Mouse (Mus musculus) C2C12 (cell line): ENCODE measurements at regions not wholly inside any gene's neighbourhood (a gene's known extent, or its start where the extent isn't known, plus 50 kb on each side); places are given as distances from the start of the nearest gene placed in this dataset.

Experiments used
- H3K27me3 ChIP-seq: one replicate; pipeline ENCODE4 v1.6.1; 2011; ENCODE audit not compliant: control insufficient read depth, insufficient read depth, insufficient read length
- H3K36me3 ChIP-seq: one replicate; pipeline ENCODE4 v1.6.1; 2011; ENCODE audit not compliant: control insufficient read depth, insufficient read depth
- H3K4me3 ChIP-seq: one replicate; pipeline ENCODE4 v1.5.1; 2011; ENCODE audit warnings: mild to moderate bottlenecking, control low read depth; ENCODE audit not compliant: poor library complexity, insufficient read depth, severe bottlenecking
- H3K79me2 ChIP-seq: one replicate; pipeline ENCODE4 v1.6.1; 2011; ENCODE audit not compliant: control insufficient read depth, insufficient read depth
- H3K79me3 ChIP-seq: one replicate; pipeline ENCODE4 v1.6.1; 2011; ENCODE audit warnings: low read depth, control low read depth
- H3ac ChIP-seq: one replicate; pipeline ENCODE3; 2011; ENCODE audit warnings: low read depth; ENCODE audit not compliant: control insufficient read depth, insufficient read length
- CEBPB ChIP-seq: IDR thresholded peaks from one replicate; pipeline ENCODE4 v1.6.1; 2011; ENCODE audit warnings: low read depth, mild to moderate bottlenecking, control low read depth, moderate library complexity
- CTCF ChIP-seq: IDR thresholded peaks from one replicate; pipeline ENCODE4 v1.5.1; 2011; ENCODE audit not compliant: control insufficient read depth, insufficient read depth, insufficient read length
- FOSL1 ChIP-seq: IDR thresholded peaks from one replicate; pipeline ENCODE4 v1.8.0; 2011; ENCODE audit warnings: mild to moderate bottlenecking, low read length; ENCODE audit not compliant: poor library complexity, insufficient read depth, severe bottlenecking
- MAX ChIP-seq: IDR thresholded peaks from one replicate; pipeline ENCODE4 v1.6.1; 2011; ENCODE audit warnings: mild to moderate bottlenecking, control low read depth
- MYOD1 ChIP-seq: IDR thresholded peaks from one replicate; pipeline ENCODE4 v1.6.1; 2011; ENCODE audit warnings: low read depth; ENCODE audit not compliant: control insufficient read depth, insufficient read length
- MYOG ChIP-seq: IDR thresholded peaks from one replicate; pipeline ENCODE4 v1.6.1; 2011; ENCODE audit not compliant: control insufficient read depth, insufficient read length; ENCODE audit errors: extremely low read depth
- USF1 ChIP-seq: IDR thresholded peaks from one replicate; pipeline ENCODE4 v1.6.1; 2011; ENCODE audit warnings: low read depth, mild to moderate bottlenecking, control low read depth, moderate library complexity

GRCm38 (mm10) chr6:51288306-51289066, 144.0 kb upstream of the Nfe2l3 start:
- no peaks in the 10 kb centered on the region for H3K36me3 ChIP-seq

GRCm38 (mm10) chr6:51289067-51289725, 143.3 kb upstream of the Nfe2l3 start:
- H3K79me3 ChIP-seq: no peaks in the 10 kb centered on the region
- no peak overlapping the region for H3K4me3 ChIP-seq
- no peaks in the 10 kb centered on the region for H3K36me3 ChIP-seq
- no peak for TF ChIP-seq FOSL1
- TF ChIP-seq MYOD1: no peak
- no peak for TF ChIP-seq USF1
- no peak for TF ChIP-seq MYOG
- no peak for TF ChIP-seq MAX
- TF ChIP-seq CEBPB: no peak
- no peak for TF ChIP-seq CTCF
- peaks cover 4% of the 10 kb centered on the region for H3K27me3 ChIP-seq
- no peaks in the 10 kb centered on the region for H3K79me2 ChIP-seq
- H3ac ChIP-seq: no peak overlapping the region

More at GRCm38 (mm10) chr6:51288306-51289066, 144.0 kb upstream of the Nfe2l3 start:
- H3K4me3 ChIP-seq: no peak overlapping the region
- peaks cover 4% of the 10 kb centered on the region for H3K27me3 ChIP-seq
- TF ChIP-seq MYOD1: no peak
- TF ChIP-seq MAX: no peak
- no peak for TF ChIP-seq FOSL1
- no peak for TF ChIP-seq CTCF
- no peak for TF ChIP-seq MYOG
- no peak for TF ChIP-seq CEBPB
- TF ChIP-seq USF1: no peak
- no peaks in the 10 kb centered on the region for H3K79me2 ChIP-seq
- no peak overlapping the region for H3ac ChIP-seq
- H3K79me3 ChIP-seq: no peaks in the 10 kb centered on the region

GRCm38 (mm10) chr6:51300694-51301417, 131.6 kb upstream of the Nfe2l3 start:
- H3K36me3 ChIP-seq: no peaks in the 10 kb centered on the region
- peaks cover 5% of the 10 kb centered on the region for H3K27me3 ChIP-seq

GRCm38 (mm10) chr6:51301831-51302230, 130.6 kb upstream of the Nfe2l3 start:
- Histone ChIP-seq H3K27me3 (peaks cover 7% of the 10 kb centered on the region), H3K36me3 (no peaks in the 10 kb centered on the region), H3K79me2 (no peaks in the 10 kb centered on the region), H3K4me3 (no peak overlapping the region), H3K79me3 (no peaks in the 10 kb centered on the region), H3ac (no peak overlapping the region)
- TF ChIP-seq FOSL1: no peak
- TF ChIP-seq MYOD1: no peak
- no peak for TF ChIP-seq CEBPB
- no peak for TF ChIP-seq CTCF
- TF ChIP-seq MAX: no peak
- no peak for TF ChIP-seq MYOG
- TF ChIP-seq USF1: no peak

More at GRCm38 (mm10) chr6:51300694-51301417, 131.6 kb upstream of the Nfe2l3 start:
- H3K79me3 ChIP-seq: no peaks in the 10 kb centered on the region
- no peak overlapping the region for H3ac ChIP-seq
- no peaks in the 10 kb centered on the region for H3K79me2 ChIP-seq
- no peak for TF ChIP-seq FOSL1
- TF ChIP-seq USF1: no peak
- TF ChIP-seq MYOD1: no peak
- no peak for TF ChIP-seq CEBPB
- no peak for TF ChIP-seq CTCF
- no peak for TF ChIP-seq MYOG
- TF ChIP-seq MAX: no peak
- no peak overlapping the region for H3K4me3 ChIP-seq

DNA sequence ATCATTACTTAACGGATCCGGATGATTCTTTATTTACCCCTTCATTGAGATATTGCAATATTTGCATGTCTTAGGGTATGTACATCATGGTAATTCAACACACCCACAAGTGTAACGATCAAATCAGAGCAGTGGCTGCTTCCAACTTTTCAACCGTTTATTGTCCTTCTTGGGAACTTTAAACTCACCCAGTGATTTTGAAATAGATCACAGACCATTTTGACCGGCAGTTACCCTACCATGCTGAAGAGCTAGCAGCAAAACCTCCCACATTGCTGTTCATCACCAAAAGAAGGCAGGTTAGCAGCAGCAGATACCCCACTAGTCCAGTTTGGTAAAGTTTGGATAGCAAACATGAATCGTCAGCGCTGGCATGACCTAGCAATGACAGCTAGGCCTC, 130.2 kb upstream of the Nfe2l3 start:
- no peaks in the 10 kb centered on the region for H3K79me2 ChIP-seq
- peaks cover 9% of the 10 kb centered on the region for H3K27me3 ChIP-seq
- no peak overlapping the region for H3K4me3 ChIP-seq
- no peaks in the 10 kb centered on the region for H3K36me3 ChIP-seq
- no peaks in the 10 kb centered on the region for H3K79me3 ChIP-seq
- H3ac ChIP-seq: no peak overlapping the region
- TF ChIP-seq CTCF: no peak
- no peak for TF ChIP-seq FOSL1
- TF ChIP-seq USF1: no peak
- no peak for TF ChIP-seq MYOD1
- no peak for TF ChIP-seq CEBPB
- no peak for TF ChIP-seq MAX
- no peak for TF ChIP-seq MYOG
